Mouse (Mus musculus): ENCODE data around the gene Gm5678.

Gm5678 gene

GRCm38 (mm10) chr16:93671064-93671463 lies 43.2 kb downstream of the Gm5678 start:
- Histone ChIP-seq H3K4me1 (replicated peaks; ENCODE audit: low read depth, low read length) (peaks cover 10% of the 10 kb centered on the region), H3K4me3 (replicated peaks; ENCODE audit: low read length) (no peak overlapping the region), H3K27me3 (ENCODE audit: insufficient read depth, low read length) (no peaks in the 10 kb centered on the region), H3K36me3 (ENCODE audit: insufficient read depth, low read length) (no peaks in the 10 kb centered on the region), H3K9me3 (ENCODE audit: low read length) (peaks cover 38% of the 10 kb centered on the region)
- no peak for TF ChIP-seq POU5F1 (IDR thresholded peaks at IDR 0.05; ENCODE audit: borderline replicate concordance, low read length)
- peak; percentile 38 for TF ChIP-seq CTCF (conservative IDR thresholded peaks at IDR 0.05; ENCODE audit: low read length)

DNA sequence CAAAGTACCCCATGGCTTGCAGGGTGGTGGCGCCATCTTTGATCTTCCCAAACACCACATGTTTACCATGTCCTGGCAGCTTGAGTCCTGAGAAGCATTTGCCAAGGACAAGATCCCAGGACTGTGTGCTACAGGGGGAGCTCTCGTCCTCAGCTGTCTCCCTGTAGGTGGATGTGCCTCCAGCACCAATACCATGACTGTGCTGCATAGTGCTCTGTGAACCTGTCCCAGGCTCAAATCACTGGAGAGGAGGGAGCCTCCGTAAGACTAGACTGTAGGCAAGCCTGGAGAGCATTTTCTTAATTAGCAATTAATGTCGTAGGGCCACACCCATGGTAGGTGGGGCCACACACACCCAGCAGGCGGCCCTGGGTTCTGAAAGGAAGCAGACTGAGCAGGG lies 48.5 kb downstream of the Gm5678 start:
- H3K9me3 ChIP-seq (ENCODE audit: low read length) = no peaks in the 10 kb centered on the region
- peaks cover 42% of the 10 kb centered on the region for H3K4me1 ChIP-seq (replicated peaks; ENCODE audit: low read depth, low read length)
- no peak overlapping the region for H3K4me3 ChIP-seq (replicated peaks; ENCODE audit: low read length)
- TF ChIP-seq NANOG (IDR thresholded peaks at IDR 0.05; ENCODE audit: borderline replicate concordance, low read length) = no peak
- no peak for TF ChIP-seq CTCF (conservative IDR thresholded peaks at IDR 0.05; ENCODE audit: low read length)
- no peak for TF ChIP-seq POU5F1 (IDR thresholded peaks at IDR 0.05; ENCODE audit: borderline replicate concordance, low read length)
- no peaks in the 10 kb centered on the region for H3K27me3 ChIP-seq (ENCODE audit: insufficient read depth, low read length)
- no peaks in the 10 kb centered on the region for H3K36me3 ChIP-seq (ENCODE audit: insufficient read depth, low read length)

- no peak for TF ChIP-seq POU5F1 (IDR thresholded peaks at IDR 0.05; ENCODE audit: borderline replicate concordance, low read length)
- TF ChIP-seq CTCF (conservative IDR thresholded peaks at IDR 0.05; ENCODE audit: low read length) = peak; percentile 39
- Histone ChIP-seq H3K27me3 (ENCODE audit: insufficient read depth, low read length) (peaks cover 5% of the 10 kb centered on the region), H3K4me3 (replicated peaks; ENCODE audit: low read length) (no peak overlapping the region), H3K4me1 (replicated peaks; ENCODE audit: low read depth, low read length) (peaks cover 56% of the 10 kb centered on the region), H3K36me3 (ENCODE audit: insufficient read depth, low read length) (no peaks in the 10 kb centered on the region), H3K9me3 (ENCODE audit: low read length) (no peaks in the 10 kb centered on the region)
Measured at GRCm38 (mm10) chr16:93678206-93678605, 50.3 kb downstream of the Gm5678 start.

GRCm38 (mm10) chr16:93679165-93679564 lies 51.3 kb downstream of the Gm5678 start:
- H3K9me3 ChIP-seq (ENCODE audit: low read length) = no peaks in the 10 kb centered on the region
- TF ChIP-seq CTCF (conservative IDR thresholded peaks at IDR 0.05; ENCODE audit: low read length) (no peak), NANOG (IDR thresholded peaks at IDR 0.05; ENCODE audit: borderline replicate concordance, low read length) (no peak), POU5F1 (IDR thresholded peaks at IDR 0.05; ENCODE audit: borderline replicate concordance, low read length) (no peak)
- H3K27me3 ChIP-seq (ENCODE audit: insufficient read depth, low read length) = peaks cover 14% of the 10 kb centered on the region
- no peak overlapping the region for H3K4me3 ChIP-seq (replicated peaks; ENCODE audit: low read length)
- no peaks in the 10 kb centered on the region for H3K36me3 ChIP-seq (ENCODE audit: insufficient read depth, low read length)
- peaks cover 61% of the 10 kb centered on the region for H3K4me1 ChIP-seq (replicated peaks; ENCODE audit: low read depth, low read length)

Measured in E14TG2a.4 (cell line).